Mouse (Mus musculus) ES-E14 (cell line): ENCODE results near the gene Slc41a2.

Experiments used
- HCFC1 ChIP-seq: IDR thresholded peaks from 2 replicates; pipeline ENCODE4 v1.6.1; 2012; ENCODE audit warnings: low read length, inconsistent platforms, borderline replicate concordance; ENCODE audit not compliant: insufficient read depth
- MAFK ChIP-seq: IDR thresholded peaks from 2 replicates; pipeline ENCODE4 v1.6.1; 2014; ENCODE audit warnings: mild to moderate bottlenecking, low read depth, low read length, inconsistent platforms; ENCODE audit not compliant: insufficient read depth
- ZC3H11A ChIP-seq: IDR thresholded peaks from 2 replicates; pipeline ENCODE4 v1.6.1; 2012; ENCODE audit warnings: low read depth, mild to moderate bottlenecking, inconsistent platforms, low read length, borderline replicate concordance

GRCm38 (mm10) chr10:83380501-83380900 lies 42.8 kb upstream of the Slc41a2 start:
- no peak for TF ChIP-seq MAFK
- TF ChIP-seq ZC3H11A: no peak
- TF ChIP-seq HCFC1: no peak
